Mouse (Mus musculus): ENCODE results near the gene Parp9. TPM values are rescaled to one million over a fixed set of nuclear protein-coding genes. Genes with fewer than 3 reads are reported as not detected.
A peak's percentile ranks its signal among the peaks of the same experiment; 100 is the strongest.
"Not testable (repeated sequence)": the region's sequence is repeated elsewhere in the genome, so short reads cannot be mapped to it uniquely, and the experiment has no call there.

Gene Parp9
- polyA plus RNA-seq, 1 experiment from 2014 or later = 2.6 TPM

DNA sequence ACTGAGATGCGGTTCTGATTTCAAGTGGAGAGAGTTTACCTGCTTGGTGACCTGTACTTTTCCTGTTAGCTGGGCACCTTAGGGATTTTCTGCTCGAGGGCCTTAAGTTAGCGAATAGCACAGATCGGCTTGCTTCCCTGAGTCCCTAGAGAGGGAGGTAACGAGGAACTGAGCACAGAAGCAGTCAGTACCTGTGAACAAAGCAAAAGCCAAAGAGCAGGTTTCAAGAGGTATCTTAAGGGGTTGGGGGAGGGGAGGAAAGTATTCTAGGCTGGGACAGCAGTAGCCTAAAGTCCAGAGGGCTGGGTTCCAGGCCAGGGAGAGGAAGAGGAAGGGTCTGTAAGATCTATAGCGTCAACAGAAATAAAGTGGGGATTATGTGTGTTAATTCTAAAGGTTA is 991 bp downstream of the Parp9 start:
- Histone ChIP-seq H3K4me3 (replicated peaks) (peak overlapping the region; percentile 57), H3K9ac (peak overlapping the region; percentile 67), H3K9me3 (no peaks in the 10 kb centered on the region), H3K4me1 (peaks cover 15% of the 10 kb centered on the region), H3K27ac (no peak overlapping the region), H3K4me2 (peak overlapping the region; percentile 80), H3K36me3 (replicated peaks) (0 out of 2 replicates have a peak, but pooled peaks cover 3% of the 10 kb centered on the region), H3K27me3 (peaks cover 17% of the 10 kb centered on the region)
- no peak; the same call in 1 of the 2 replicates for ATAC-seq (ENCODE audit: low FRiP score)
- WGBS = 5% methylated on average over 6 of the region's 6 CpGs

DNA sequence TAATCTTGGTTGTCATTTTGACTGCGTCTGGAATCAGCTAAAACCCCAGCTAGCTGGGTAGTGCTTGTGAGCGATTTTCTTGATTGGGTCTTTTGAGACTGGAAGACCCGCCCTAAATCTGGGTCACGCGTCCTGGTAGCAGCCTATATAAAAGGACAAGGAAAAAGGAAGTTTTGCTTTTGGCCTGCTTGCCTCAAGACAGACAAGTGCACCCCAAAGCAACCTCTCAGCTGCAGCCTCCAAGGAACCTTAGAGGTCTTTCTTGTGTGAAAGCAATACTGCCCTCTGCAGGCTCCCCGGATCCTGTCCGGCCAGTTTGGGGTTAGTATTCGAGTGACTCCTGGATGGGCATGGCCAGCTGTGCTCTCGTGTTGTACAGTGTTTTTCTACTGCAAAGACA is 1.4 kb downstream of the Parp9 start:
- no peak overlapping the region for H3K4me3 ChIP-seq (replicated peaks)
- H3K4me2 ChIP-seq = peak overlapping the region; percentile 80
- 20% methylated on average over 9 of the region's 9 CpGs for WGBS

DNA sequence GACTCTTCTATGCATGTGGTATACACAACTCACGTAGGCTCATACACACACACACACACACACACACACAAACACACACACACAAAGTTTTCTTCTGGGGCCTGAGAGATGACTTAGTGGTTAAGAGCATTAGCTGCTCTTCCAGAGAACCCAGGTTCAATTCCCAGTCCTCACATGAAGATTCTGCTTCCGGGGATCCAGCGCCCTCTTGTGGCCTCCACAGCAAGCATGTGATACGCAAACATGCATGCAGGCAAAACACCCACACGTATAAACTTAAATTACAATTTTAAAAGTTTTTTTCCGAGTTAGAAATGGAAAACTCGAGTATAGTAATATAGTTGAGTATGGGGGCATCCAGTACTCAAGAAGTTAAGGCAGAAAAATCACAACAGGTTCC is 3.1 kb downstream of the Parp9 start:
- ATAC-seq (ENCODE audit: low FRiP score) = no peak
- no peak overlapping the region for H3K4me2 ChIP-seq
- H3K36me3 ChIP-seq (replicated peaks) = 0 out of 2 replicates have a peak, but pooled peaks cover 3% of the 10 kb centered on the region
- peaks cover 15% of the 10 kb centered on the region for H3K4me1 ChIP-seq
- H3K4me3 ChIP-seq (replicated peaks) = no peak overlapping the region
- WGBS = 84% methylated on average over 7 of the region's 7 CpGs
- no peak overlapping the region for H3K27ac ChIP-seq
- peaks cover 17% of the 10 kb centered on the region for H3K27me3 ChIP-seq
- no peak overlapping the region for H3K9ac ChIP-seq
- no peaks in the 10 kb centered on the region for H3K9me3 ChIP-seq

More for the DNA sequence above, 1.4 kb downstream of the Parp9 start:
- Histone ChIP-seq H3K9ac (no peak overlapping the region), H3K36me3 (replicated peaks) (0 out of 2 replicates have a peak, but pooled peaks cover 3% of the 10 kb centered on the region), H3K9me3 (no peaks in the 10 kb centered on the region), H3K27me3 (peaks cover 17% of the 10 kb centered on the region), H3K4me1 (peaks cover 15% of the 10 kb centered on the region), H3K27ac (no peak overlapping the region)
- ATAC-seq (ENCODE audit: low FRiP score) = peak; percentile 51; the same call in 1 of the 2 replicates

DNA sequence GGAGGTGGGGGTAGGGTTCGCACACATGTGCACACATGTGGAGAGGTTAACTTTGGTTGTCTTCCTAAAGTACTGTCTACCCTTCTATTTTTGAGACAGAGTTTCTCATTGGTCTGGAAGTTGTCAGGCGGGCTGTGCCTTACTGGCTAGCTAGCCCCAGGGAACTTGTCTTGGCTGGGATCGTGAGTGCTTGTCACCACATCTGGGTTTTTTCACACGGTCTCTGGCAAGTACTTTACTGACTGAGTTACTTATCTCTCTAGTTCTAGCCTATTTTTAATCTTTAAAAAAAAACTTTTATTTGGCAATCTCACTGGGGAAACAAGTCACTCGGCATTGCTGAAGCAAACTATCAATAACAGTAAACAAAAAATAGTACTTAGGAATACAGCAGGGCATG is 11.0 kb downstream of the Parp9 start:
- 94% methylated on average over 5 of the region's 5 CpGs for WGBS
- no peak overlapping the region for H3K4me3 ChIP-seq (replicated peaks)
- H3K27me3 ChIP-seq = no peaks in the 10 kb centered on the region
- no peaks in the 10 kb centered on the region for H3K4me1 ChIP-seq
- H3K4me2 ChIP-seq = no peak overlapping the region
- no peak overlapping the region for H3K9ac ChIP-seq
- no peak overlapping the region for H3K27ac ChIP-seq
- H3K9me3 ChIP-seq = no peaks in the 10 kb centered on the region
- no peaks in the 10 kb centered on the region for H3K36me3 ChIP-seq (replicated peaks)
- ATAC-seq (ENCODE audit: low FRiP score) = no peak

DNA sequence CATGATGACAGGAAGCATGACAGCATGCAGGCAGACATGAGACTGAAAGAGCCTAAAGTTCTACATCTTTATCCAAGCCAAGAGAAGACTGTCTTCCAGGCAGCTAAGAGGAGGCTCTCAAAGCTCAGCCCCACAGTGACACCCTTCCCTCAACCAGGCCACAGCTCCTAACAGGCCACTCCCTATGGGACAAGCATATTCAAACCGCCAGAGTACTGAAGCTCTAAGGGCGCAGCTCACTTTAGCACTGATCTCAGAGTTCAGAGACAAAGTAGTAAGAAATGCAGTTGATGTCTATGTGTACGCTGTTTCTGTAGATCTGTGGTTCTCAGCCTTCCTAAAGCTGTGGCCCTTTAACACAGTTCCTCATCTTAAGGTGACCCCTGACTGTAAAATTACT is 12.9 kb downstream of the Parp9 start:
- Histone ChIP-seq H3K9ac (no peak overlapping the region), H3K4me2 (no peak overlapping the region), H3K27ac (no peak overlapping the region), H3K36me3 (replicated peaks) (no peaks in the 10 kb centered on the region), H3K4me1 (no peaks in the 10 kb centered on the region), H3K27me3 (no peaks in the 10 kb centered on the region), H3K4me3 (replicated peaks) (no peak overlapping the region), H3K9me3 (no peaks in the 10 kb centered on the region)
- no peak for ATAC-seq (ENCODE audit: low FRiP score)
- 86% methylated on average over 3 of the region's 3 CpGs for WGBS

DNA sequence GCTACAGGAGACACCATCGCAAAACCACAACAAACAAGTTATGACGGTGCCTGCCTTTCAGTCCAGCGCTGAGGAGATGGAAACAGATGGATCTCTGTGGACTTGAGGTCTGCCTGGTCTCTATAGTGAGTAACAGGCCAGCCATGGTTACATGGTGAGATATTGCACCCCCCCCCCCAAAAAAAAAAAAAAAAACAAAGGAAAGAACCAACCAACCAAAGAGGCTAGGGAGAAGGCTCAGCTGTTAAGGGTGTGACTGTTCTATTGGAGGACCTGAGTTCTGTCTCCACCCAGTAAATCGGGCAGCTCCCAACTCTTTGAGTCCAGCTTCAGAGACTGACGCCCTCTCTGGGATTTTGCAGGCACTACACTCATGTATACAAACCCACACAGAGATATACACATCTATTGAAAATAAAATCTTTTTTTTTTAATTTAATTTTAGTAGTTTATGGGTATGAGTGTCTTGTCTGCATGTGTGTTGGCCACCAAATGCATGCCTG is 14.4 kb downstream of the Parp9 start:
- WGBS = 91% methylated on average over 5 of the region's 5 CpGs
- no peaks in the 10 kb centered on the region for H3K27me3 ChIP-seq
- no peak overlapping the region for H3K27ac ChIP-seq
- no peaks in the 10 kb centered on the region for H3K9me3 ChIP-seq
- no peak overlapping the region for H3K4me2 ChIP-seq
- H3K4me3 ChIP-seq (replicated peaks) = no peak overlapping the region
- ATAC-seq (ENCODE audit: low FRiP score) = no peak
- no peaks in the 10 kb centered on the region for H3K36me3 ChIP-seq (replicated peaks)
- no peak overlapping the region for H3K9ac ChIP-seq
- no peaks in the 10 kb centered on the region for H3K4me1 ChIP-seq

DNA sequence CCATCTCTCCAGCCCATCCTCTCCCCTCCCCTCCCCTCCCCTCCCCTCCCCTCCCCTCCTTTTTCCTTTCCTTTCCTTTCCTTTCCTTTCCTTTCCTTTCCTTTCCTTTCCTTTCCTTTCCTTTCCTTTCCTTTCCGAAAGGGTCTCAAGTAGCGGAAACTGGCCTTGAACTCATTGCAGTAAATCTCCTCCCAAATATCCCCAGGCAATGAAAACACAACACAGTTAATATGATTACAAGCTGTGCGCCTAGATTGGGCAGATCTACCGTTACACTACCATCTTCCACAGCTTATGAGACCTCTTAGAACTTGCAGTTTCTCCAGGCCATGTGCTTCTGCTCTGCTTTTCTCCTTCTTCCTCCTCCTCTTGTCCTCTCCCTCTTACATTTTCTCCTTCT is 27.7 kb downstream of the Parp9 start:
- not testable (repeated sequence) for H3K9me3 ChIP-seq; ATAC-seq (ENCODE audit: low FRiP score)
- 90% methylated on average over 3 of the region's 4 CpGs for WGBS

DNA sequence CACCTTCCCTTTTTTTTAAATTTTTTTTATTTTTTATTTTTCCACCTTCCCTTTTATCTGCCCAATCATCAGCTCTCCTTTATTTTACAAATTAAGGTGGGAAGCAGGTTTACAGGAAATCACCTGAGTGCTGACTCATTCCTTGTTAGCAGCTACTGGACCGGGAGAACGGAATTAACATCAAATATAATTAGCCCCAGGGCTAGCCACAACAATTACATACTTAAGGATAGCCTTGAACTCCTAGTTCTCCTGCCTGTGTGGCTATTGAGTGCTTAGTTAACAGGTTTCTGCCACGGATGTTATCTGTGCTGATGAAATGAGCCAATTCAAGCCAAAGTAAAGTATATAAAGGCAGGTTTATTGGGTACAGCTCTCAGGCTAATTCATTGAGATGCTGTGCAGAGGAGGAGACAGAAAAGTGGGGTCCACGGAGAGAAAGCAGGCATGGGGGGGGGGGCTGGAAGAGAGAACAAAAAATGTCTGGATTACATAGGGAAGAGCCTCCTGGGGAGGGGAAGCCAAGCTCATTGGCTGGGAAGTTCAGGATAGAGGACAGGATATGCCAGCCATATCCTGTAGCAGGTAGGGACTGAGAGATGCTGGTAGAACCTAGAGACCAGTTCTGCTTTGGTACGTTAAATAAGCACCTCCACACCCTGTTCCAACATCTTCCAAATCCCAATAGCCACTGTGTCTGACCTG is 28.3 kb downstream of the Parp9 start:
- WGBS = 47% methylated on average over 5 of the region's 5 CpGs
- Histone ChIP-seq H3K9ac (no peak overlapping the region), H3K27ac (no peak overlapping the region), H3K36me3 (replicated peaks) (no peaks in the 10 kb centered on the region), H3K4me3 (replicated peaks) (no peak overlapping the region), H3K4me1 (no peaks in the 10 kb centered on the region), H3K27me3 (no peaks in the 10 kb centered on the region), H3K9me3 (no peaks in the 10 kb centered on the region), H3K4me2 (no peak overlapping the region)
- ATAC-seq (ENCODE audit: low FRiP score) = no peak

More for the DNA sequence above, 27.7 kb downstream of the Parp9 start:
- H3K27me3 ChIP-seq; H3K4me2 ChIP-seq; H3K36me3 ChIP-seq (replicated peaks); H3K4me3 ChIP-seq (replicated peaks); H3K4me1 ChIP-seq; H3K27ac ChIP-seq; H3K9ac ChIP-seq: not testable (repeated sequence)

DNA sequence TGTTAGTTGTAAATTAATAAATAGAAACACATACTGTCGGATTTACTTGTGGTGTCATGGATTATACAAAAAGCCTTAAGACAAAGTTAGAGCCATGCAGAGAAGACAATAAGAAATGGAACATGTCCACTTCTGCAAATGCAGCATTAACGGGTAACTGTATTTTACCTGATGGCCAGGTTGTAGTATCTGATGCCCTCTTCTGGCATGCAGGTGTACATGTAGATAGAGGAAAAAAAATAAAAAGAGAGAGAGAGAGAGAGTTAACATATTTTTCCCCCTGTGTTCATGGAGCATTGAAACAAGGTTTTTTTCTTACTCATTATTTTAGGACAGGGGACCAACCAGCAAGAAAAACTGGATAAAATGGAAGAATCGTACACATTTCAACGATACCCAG is 29.0 kb downstream of the Parp9 start:
- Histone ChIP-seq H3K27ac (no peak overlapping the region), H3K4me3 (replicated peaks) (no peak overlapping the region), H3K9me3 (no peaks in the 10 kb centered on the region), H3K27me3 (no peaks in the 10 kb centered on the region), H3K4me1 (no peaks in the 10 kb centered on the region), H3K4me2 (no peak overlapping the region), H3K36me3 (replicated peaks) (no peaks in the 10 kb centered on the region), H3K9ac (no peak overlapping the region)
- 90% methylated on average over 4 of the region's 4 CpGs for WGBS
- no peak for ATAC-seq (ENCODE audit: low FRiP score)

DNA sequence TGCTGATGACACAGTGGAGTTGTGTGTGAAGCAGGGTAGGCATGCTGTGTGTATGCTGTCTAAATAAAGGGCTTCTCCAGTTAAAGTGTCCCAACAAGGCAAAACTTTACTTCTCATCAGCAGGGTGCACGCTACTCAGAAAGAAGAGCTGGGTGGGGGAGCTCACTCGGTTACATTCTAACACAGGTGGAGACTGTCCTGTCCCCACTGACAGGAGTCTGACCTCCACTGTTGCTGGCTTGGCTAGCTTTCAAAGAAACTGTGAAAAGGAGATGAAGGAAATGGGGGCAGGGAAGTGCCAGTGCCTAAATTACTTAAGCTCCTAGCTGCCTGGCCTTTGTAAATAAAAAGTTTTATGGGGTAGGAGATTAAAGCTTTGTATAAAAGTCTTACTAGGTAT is 29.9 kb downstream of the Parp9 start:
- H3K9ac ChIP-seq = no peak overlapping the region
- no peaks in the 10 kb centered on the region for H3K27me3 ChIP-seq
- ATAC-seq (ENCODE audit: low FRiP score) = no peak
- H3K27ac ChIP-seq = no peak overlapping the region
- no peak overlapping the region for H3K4me3 ChIP-seq (replicated peaks)
- no peaks in the 10 kb centered on the region for H3K9me3 ChIP-seq
- H3K36me3 ChIP-seq (replicated peaks) = no peaks in the 10 kb centered on the region
- no peaks in the 10 kb centered on the region for H3K4me1 ChIP-seq
- H3K4me2 ChIP-seq = no peak overlapping the region
- 62% methylated on average over 2 of the region's 2 CpGs for WGBS

DNA sequence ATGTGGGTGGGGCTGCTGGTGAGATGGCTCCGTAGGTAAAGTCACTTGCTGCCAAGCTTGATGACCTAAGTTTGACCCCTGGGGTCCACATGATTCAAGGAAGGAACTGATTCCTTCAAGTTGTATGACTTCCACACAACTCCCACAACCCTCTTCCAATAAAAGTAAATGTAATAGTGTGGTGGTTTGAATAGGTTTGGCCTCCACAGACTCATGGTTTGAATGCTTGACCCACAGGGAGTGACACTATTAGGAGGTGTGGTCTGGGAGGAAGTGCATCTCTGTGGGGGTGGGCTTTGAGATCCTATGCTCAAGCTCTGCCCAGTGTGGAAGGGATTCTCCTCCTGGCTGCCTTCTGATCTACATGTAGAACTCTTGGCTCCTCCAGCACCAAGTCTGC is 35.8 kb downstream of the Parp9 start:
- WGBS = 54% methylated on average over 1 of the region's 1 CpGs
- no peak for ATAC-seq (ENCODE audit: low FRiP score)
- H3K27ac ChIP-seq = no peak overlapping the region
- H3K4me3 ChIP-seq (replicated peaks) = no peak overlapping the region
- no peak overlapping the region for H3K9ac ChIP-seq
- H3K4me1 ChIP-seq = no peaks in the 10 kb centered on the region
- no peaks in the 10 kb centered on the region for H3K9me3 ChIP-seq
- H3K4me2 ChIP-seq = no peak overlapping the region
- no peaks in the 10 kb centered on the region for H3K36me3 ChIP-seq (replicated peaks)
- no peaks in the 10 kb centered on the region for H3K27me3 ChIP-seq

DNA sequence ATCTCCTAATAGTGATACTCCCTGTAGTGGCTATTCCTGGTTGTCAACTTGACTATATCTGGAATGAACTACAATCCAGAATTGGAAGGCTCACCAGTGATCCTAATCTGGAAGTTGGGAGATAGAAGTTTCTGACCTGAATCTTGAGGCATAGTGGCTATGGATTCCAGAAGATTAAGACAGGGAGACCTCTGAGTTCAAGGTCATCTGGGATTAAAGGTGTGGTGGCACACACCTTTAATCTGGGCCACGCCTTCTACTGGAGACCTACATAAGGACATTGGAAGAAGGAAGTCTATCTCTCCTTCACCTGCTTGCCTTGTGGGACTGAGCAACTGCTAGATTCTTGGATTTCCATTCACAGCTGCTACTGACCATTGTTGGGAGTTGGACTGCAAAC is 40.2 kb downstream of the Parp9 start, which contains the start of gene Kpna1:
Kpna1 (plus strand) TSS at position 301 of the 400 bp plus-strand sequence.
- H3K4me3 ChIP-seq (replicated peaks); H3K36me3 ChIP-seq (replicated peaks); H3K9ac ChIP-seq; ATAC-seq (ENCODE audit: low FRiP score); H3K4me1 ChIP-seq; H3K27me3 ChIP-seq; H3K9me3 ChIP-seq; H3K4me2 ChIP-seq; H3K27ac ChIP-seq: not testable (repeated sequence)
- 88% methylated on average over 1 of the region's 1 CpGs for WGBS

DNA sequence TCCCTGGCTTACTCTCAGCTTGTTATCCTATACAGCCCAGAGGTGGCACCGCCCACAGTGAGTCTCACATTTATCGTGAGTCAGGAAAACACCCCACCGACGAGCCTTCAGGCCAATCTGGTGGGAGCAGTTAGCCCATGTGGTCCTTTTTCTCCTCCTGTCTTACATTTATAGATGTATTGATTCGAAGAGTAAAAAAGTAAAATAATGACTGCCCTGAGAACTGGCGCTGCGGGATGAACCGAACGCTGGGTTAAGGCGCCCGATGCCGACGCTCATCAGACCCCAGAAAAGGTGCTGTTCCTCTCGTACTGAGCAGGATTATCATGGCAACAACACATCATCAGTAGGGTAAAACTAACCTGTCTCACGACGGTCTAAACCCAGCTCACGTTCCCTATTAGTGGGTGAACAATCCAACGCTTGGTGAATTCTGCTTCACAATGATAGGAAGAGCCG is 43.1 kb downstream of the Parp9 start:
- no peak overlapping the region for H3K4me2 ChIP-seq
- peaks cover 16% of the 10 kb centered on the region for H3K4me1 ChIP-seq
- 0 out of 2 replicates have a peak, but pooled peaks cover 3% of the 10 kb centered on the region for H3K9me3 ChIP-seq
- 52% methylated on average over 19 of the region's 19 CpGs for WGBS
- H3K36me3 ChIP-seq (replicated peaks) = no peaks in the 10 kb centered on the region
- H3K27ac ChIP-seq = no peak overlapping the region
- H3K4me3 ChIP-seq (replicated peaks) = no peak overlapping the region
- ATAC-seq (ENCODE audit: low FRiP score) = peak; percentile 92
- H3K9ac ChIP-seq = no peak overlapping the region
- H3K27me3 ChIP-seq = no peaks in the 10 kb centered on the region
